ENCODE assay signal across 8 mouse cellular contexts in the genomic region with DNA sequence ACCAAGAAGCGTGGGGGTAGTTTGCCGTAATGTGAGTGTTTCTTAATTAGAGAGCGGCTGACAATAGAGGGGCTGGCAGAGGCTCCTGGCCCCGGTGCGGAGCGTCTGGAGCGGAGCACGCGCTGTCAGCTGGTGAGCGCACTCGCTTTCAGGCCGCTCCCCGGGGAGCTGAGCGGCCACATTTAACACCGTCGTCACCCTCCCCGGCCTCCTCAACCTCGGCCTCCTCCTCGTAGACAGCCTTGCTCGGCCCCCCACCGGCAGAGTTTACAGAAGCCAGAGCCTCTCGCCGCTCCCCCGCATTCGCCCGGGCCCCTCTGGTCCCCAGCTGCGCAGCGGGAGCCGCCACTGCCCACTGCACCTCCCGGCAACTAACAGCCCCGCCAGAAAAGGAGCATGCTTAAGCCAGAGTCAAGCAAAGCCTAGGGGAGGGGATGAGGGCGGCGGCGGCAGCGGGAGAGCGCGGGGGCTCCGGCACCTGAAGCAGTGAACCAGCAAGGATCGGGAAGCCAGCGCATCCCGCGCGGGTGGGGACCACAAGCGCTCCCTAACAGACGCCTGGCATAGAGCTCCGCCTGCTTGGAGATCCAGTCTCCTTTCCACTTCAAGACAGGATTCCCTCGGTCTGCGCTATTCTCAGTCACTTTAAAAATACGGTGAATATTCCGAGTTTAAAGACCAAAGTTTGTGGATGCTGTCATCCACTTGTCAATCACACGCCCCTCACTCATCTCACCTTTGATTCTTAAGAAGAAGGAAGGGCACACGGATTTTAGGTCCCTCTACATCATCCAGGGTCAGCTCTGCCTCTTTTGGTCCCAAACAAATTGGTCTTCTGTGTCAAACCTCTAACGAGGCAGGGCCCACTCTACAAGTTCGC. TPM values are rescaled to one million over a fixed set of nuclear protein-coding genes. Genes with fewer than 3 reads are reported as not detected.
DNase-seq lines count a peak whose midpoint lies in the region; ATAC-seq and TF ChIP-seq lines count a peak whose summit lies in the region.

No protein-coding gene starts in this region.

- 3% methylated on average over 52 of the region's 54 CpGs for WGBS in lung, embryonic 16.5 days
- 1% methylated on average over 54 of the region's 54 CpGs for WGBS in heart, embryonic 12.5 days
- WGBS in limb, embryonic 14.5 days = 1% methylated on average over 39 of the region's 54 CpGs
- WGBS in stomach, embryonic 15.5 days = 2% methylated on average over 54 of the region's 54 CpGs

- H3K9ac ChIP-seq in lung, embryonic 16.5 days (ENCODE audit: low read length) = no peak overlapping the region; the same call in 1 of the 2 replicates
- H3K9ac ChIP-seq in heart, embryonic 12.5 days = peak overlapping the region; percentile 29; the same call in 1 of the 2 replicates
- peak overlapping the region; percentile 45; the same call in 1 of the 2 replicates for H3K9ac ChIP-seq in limb, embryonic 14.5 days (ENCODE audit: low read depth, low read length, severe bottlenecking)
- no peak overlapping the region for H3K9ac ChIP-seq in stomach, embryonic 15.5 days

- H3K4me1 ChIP-seq in lung, embryonic 16.5 days (replicated peaks; ENCODE audit: control insufficient read depth, insufficient read depth, low read length) = peaks cover 3% of the 10 kb centered on the region
- peaks cover 19% of the 10 kb centered on the region; the same call in 1 of the 2 replicates for H3K4me1 ChIP-seq in heart, embryonic 12.5 days (replicated peaks)
- peaks cover 9% of the 10 kb centered on the region; the same call in 1 of the 2 replicates for H3K4me1 ChIP-seq in limb, embryonic 14.5 days (ENCODE audit: control insufficient read depth, insufficient read depth, low read length)
- H3K4me1 ChIP-seq in stomach, embryonic 15.5 days = peaks cover 9% of the 10 kb centered on the region

- no peaks in the 10 kb centered on the region for H3K9me3 ChIP-seq in lung, embryonic 16.5 days (ENCODE audit: control insufficient read depth, low read length)
- H3K9me3 ChIP-seq in heart, embryonic 12.5 days (replicated peaks) = no peaks in the 10 kb centered on the region; the same call in 1 of the 2 replicates
- H3K9me3 ChIP-seq in limb, embryonic 14.5 days (ENCODE audit: control insufficient read depth, low read length) = no peaks in the 10 kb centered on the region
- H3K9me3 ChIP-seq in stomach, embryonic 15.5 days = no peaks in the 10 kb centered on the region

- H3K27me3 ChIP-seq in lung, embryonic 16.5 days (ENCODE audit: control insufficient read depth, insufficient read depth, low read depth, low read length) = peaks cover 62% of the 10 kb centered on the region
- peaks cover 69% of the 10 kb centered on the region for H3K27me3 ChIP-seq in heart, embryonic 12.5 days (replicated peaks)
- peaks cover 61% of the 10 kb centered on the region for H3K27me3 ChIP-seq in limb, embryonic 14.5 days (ENCODE audit: control insufficient read depth, insufficient read depth, low read length)
- H3K27me3 ChIP-seq in stomach, embryonic 15.5 days (replicated peaks) = peaks cover 59% of the 10 kb centered on the region

- H3K27ac ChIP-seq in lung, embryonic 16.5 days (ENCODE audit: low read length) = no peak overlapping the region
- no peak overlapping the region for H3K27ac ChIP-seq in heart, embryonic 12.5 days (ENCODE audit: poor library complexity, severe bottlenecking)
- H3K27ac ChIP-seq in limb, embryonic 14.5 days (replicated peaks; ENCODE audit: low read depth, low read length) = no peak overlapping the region
- no peak overlapping the region for H3K27ac ChIP-seq in stomach, embryonic 15.5 days

- no peak for TF ChIP-seq POLR2A in limb, embryonic 14.5 days (IDR thresholded peaks at IDR 0.05; ENCODE audit: borderline replicate concordance, extremely low read depth, insufficient read depth, insufficient read length)

- DNase-seq in adrenal gland, adult 2 months = peak; percentile 11
- no peak for DNase-seq in adrenal gland, postnatal 4 days (ENCODE audit: low spot score in 2 of 2)
- no peak for DNase-seq in lung, postnatal 14 days
- no peak for DNase-seq in limb, embryonic 14.5 days (ENCODE audit: low spot score)
- DNase-seq in B cell, adult 2 months = no peak

- no peaks in the 10 kb centered on the region for H3K36me3 ChIP-seq in lung, embryonic 16.5 days (ENCODE audit: control insufficient read depth, insufficient read depth, low read length)
- no peaks in the 10 kb centered on the region for H3K36me3 ChIP-seq in heart, embryonic 12.5 days
- no peaks in the 10 kb centered on the region for H3K36me3 ChIP-seq in limb, embryonic 14.5 days (ENCODE audit: control insufficient read depth, insufficient read depth, low read length)
- H3K36me3 ChIP-seq in stomach, embryonic 15.5 days = no peaks in the 10 kb centered on the region

- peak overlapping the region; percentile 43 for H3K4me3 ChIP-seq in lung, embryonic 16.5 days (ENCODE audit: low read length)
- H3K4me3 ChIP-seq in heart, embryonic 12.5 days = peak overlapping the region; percentile 57
- H3K4me3 ChIP-seq in limb, embryonic 14.5 days (replicated peaks; ENCODE audit: low read length) = peak overlapping the region; percentile 42
- peak overlapping the region; percentile 40 for H3K4me3 ChIP-seq in stomach, embryonic 15.5 days (replicated peaks)

- H3K4me2 ChIP-seq in lung, embryonic 16.5 days (ENCODE audit: low read depth, low read length) = peak overlapping the region; percentile 61
- H3K4me2 ChIP-seq in heart, embryonic 12.5 days = peak overlapping the region; percentile 97
- peak overlapping the region; percentile 68 for H3K4me2 ChIP-seq in limb, embryonic 14.5 days (replicated peaks; ENCODE audit: low read depth, low read length, severe bottlenecking)
- peak overlapping the region; percentile 77 for H3K4me2 ChIP-seq in stomach, embryonic 15.5 days

- peak; percentile 31; the same call in 1 of the 2 replicates for ATAC-seq in lung, embryonic 16.5 days (ENCODE audit: low read depth)
- peak; percentile 45; the same call in 1 of the 2 replicates for ATAC-seq in heart, embryonic 12.5 days (ENCODE audit: insufficient number of reproducible peaks, low FRiP score)
- ATAC-seq in limb, embryonic 14.5 days (ENCODE audit: low FRiP score, low read depth) = no peak; the same call in 1 of the 2 replicates
- ATAC-seq in stomach, embryonic 15.5 days (ENCODE audit: insufficient read depth, low FRiP score, low read depth) = no peak

RNA-seq across cellular contexts. Expression of a gene that starts 5.8 kb away (rescaled TPM):
- total RNA-seq in adrenal gland, adult 2 months (2021) = not detected
- polyA plus RNA-seq in adrenal gland, adult 2 months (2012; rRNA removed) = 0.10 TPM in 1 of 2 replicates, not detected in the other
- total RNA-seq in adrenal gland, postnatal 4 days (2021) = under 1 TPM in 1 of 2 experiments, not detected in 1; 0.20 TPM
- polyA plus RNA-seq in lung, embryonic 16.5 days (2015; fragmentation: Nextera tagmentation; extraction: Ambion mirVana) = 0.06 TPM in 1 of 2 replicates, not detected in the other
- not detected in 2 replicates for polyA plus RNA-seq in heart, embryonic 12.5 days (2016; fragmentation: Nextera tagmentation; extraction: Ambion mirVana)
- polyA plus RNA-seq in limb, embryonic 14.5 days (2012; rRNA removed) = 0.03 and 0.04 TPM in 2 replicates
- polyA plus RNA-seq in limb, embryonic 14.5 days (2014; fragmentation: Nextera tagmentation; extraction: Ambion mirVana) = 0.14 TPM in 1 of 2 replicates, not detected in the other
- polyA plus RNA-seq in stomach, embryonic 15.5 days (2015; fragmentation: Nextera tagmentation; extraction: Ambion mirVana) = 1.3 and 1.8 TPM in 2 replicates

Comparison
In these comparisons a context has a peak if more than half of its experiments do, and no peak if none do; other contexts are left out.
1. ATAC-seq: peak in lung, embryonic 16.5 days (single experiment) and heart, embryonic 12.5 days (single experiment); none in limb, embryonic 14.5 days (single experiment) and stomach, embryonic 15.5 days (single experiment).
2. H3K9ac ChIP-seq: peak in heart, embryonic 12.5 days (single experiment) and limb, embryonic 14.5 days (single experiment); none in lung, embryonic 16.5 days (single experiment) and stomach, embryonic 15.5 days (single experiment).
3. Peak in every context shown above with its lines, with median percentiles within 50 percentile points of each other: H3K4me2 ChIP-seq and H3K4me3 ChIP-seq.